Mouse (Mus musculus): ENCODE data around the gene Syncrip.

GRCm38 (mm10) chr9:88438555-88439237 lies 43.7 kb downstream of the Syncrip start, which contains the start of gene Snx14:
- no peak for TF ChIP-seq SMC3 (IDR thresholded peaks at IDR 0.05; ENCODE audit: low read depth, low read length)
- peak; percentile 95 for TF ChIP-seq NRF1 (IDR thresholded peaks at IDR 0.05; ENCODE audit: insufficient read depth, low read depth, low read length, poor library complexity, severe bottlenecking)
- peak; percentile 95 for TF ChIP-seq HCFC1 (IDR thresholded peaks at IDR 0.05; ENCODE audit: low read depth, low read length)
- peak; percentile 43; the same call in 1 of the 2 replicates for TF ChIP-seq TCF12 (IDR thresholded peaks at IDR 0.05; ENCODE audit: low read depth, low read length)
- 0 out of 6 replicates have a peak, but pooled peaks of 1 of the 3 experiments have one; percentile 0 for TF ChIP-seq CTCF (IDR thresholded peaks at IDR 0.05 in 2 of 3, conservative IDR thresholded peaks at IDR 0.05 in 1 of 3; ENCODE audit: control insufficient read depth in 1 of 3, insufficient read depth in 1 of 3, low read depth in 2 of 3, low read length in 3 of 3, poor library complexity in 1 of 3, severe bottlenecking in 1 of 3)
- peak; percentile 51 for TF ChIP-seq USF1 (IDR thresholded peaks at IDR 0.05; ENCODE audit: low read depth, low read length)
- TF ChIP-seq POLR2A (IDR thresholded peaks at IDR 0.05; ENCODE audit: control insufficient read depth in 1 of 2, insufficient read depth in 1 of 2, low read depth in 1 of 2, low read length in 2 of 2, poor library complexity in 1 of 2) = peak; percentile 72 to 80; a peak in 3 of 4 replicates
- no peak for TF ChIP-seq E2F4 (IDR thresholded peaks at IDR 0.05; ENCODE audit: borderline replicate concordance, low read depth, low read length)
- peak; percentile 68; the same call in 1 of the 2 replicates for TF ChIP-seq SIN3A (IDR thresholded peaks at IDR 0.05; ENCODE audit: low read length)
- no peak for TF ChIP-seq GATA1 (IDR thresholded peaks at IDR 0.05; ENCODE audit: low read depth, low read length)
- TF ChIP-seq MYB (IDR thresholded peaks at IDR 0.05; ENCODE audit: low read depth, low read length) = 0 out of 2 replicates have a peak, but pooled peaks have one; percentile 45
- TF ChIP-seq EP300 (IDR thresholded peaks at IDR 0.05; ENCODE audit: low read depth in 1 of 2, low read length in 2 of 2) = no peak
- TF ChIP-seq GABPA (IDR thresholded peaks at IDR 0.05; ENCODE audit: low read depth, low read length) = no peak

Data from MEL (cell line).